Mouse (Mus musculus) stomach, postnatal 0 days (tissue): ENCODE measurements around the gene Tmem87a. TPM values are rescaled to one million over a fixed set of nuclear protein-coding genes. Genes with fewer than 3 reads are reported as not detected.

Experiments
- ATAC-seq: fragments of 200-750 bp; cut with Nextera tagmentation; 2 replicates; pipeline ENCODE4 v1.8.0; 2017; ENCODE audit not compliant: low FRiP score, low TSS enrichment
- DNase-seq: peaks from one replicate; pipeline ENCODE4 v3.0.0-alpha.2; 2016; ENCODE audit warnings: low spot score
- H3K27ac ChIP-seq: fragments of 300-500 bp; sonication (generic); replicated peaks from 2 replicates; pipeline ENCODE4 v1.5.1; 2014; ENCODE audit warnings: mild to moderate bottlenecking, control low read depth
- H3K27me3 ChIP-seq: fragments of 300-500 bp; sonication (generic); 2 replicates; pipeline ENCODE4 v1.6.1; 2014; ENCODE audit warnings: low read length; ENCODE audit not compliant: control insufficient read depth, insufficient read depth
- H3K36me3 ChIP-seq: fragments of 300-500 bp; sonication (generic); 2 replicates; pipeline ENCODE4 v1.6.1; 2014; ENCODE audit warnings: low read length, mixed read lengths; ENCODE audit not compliant: control insufficient read depth, insufficient read depth
- H3K4me1 ChIP-seq: fragments of 300-500 bp; sonication (generic); replicated peaks from 2 replicates; pipeline ENCODE4 v1.6.1; 2014; ENCODE audit warnings: antibody characterized with exemption; ENCODE audit not compliant: control insufficient read depth, insufficient read depth
- H3K4me2 ChIP-seq: fragments of 300-500 bp; sonication (generic); replicated peaks from 2 replicates; pipeline ENCODE4 v1.6.1; 2014; ENCODE audit warnings: low read depth, mild to moderate bottlenecking, control low read depth, moderate library complexity
- H3K4me3 ChIP-seq: fragments of 300-500 bp; sonication (generic); 2 replicates; pipeline ENCODE4 v1.5.1; 2014; ENCODE audit warnings: low read depth, low read length, control low read depth
- H3K9ac ChIP-seq: fragments of 300-500 bp; sonication (generic); 2 replicates; pipeline ENCODE4 v1.6.1; 2014; ENCODE audit warnings: mild to moderate bottlenecking, low read length, control low read depth, mixed read lengths
- H3K9me3 ChIP-seq: fragments of 300-500 bp; sonication (generic); 2 replicates; pipeline ENCODE4 v1.6.1; 2016; ENCODE audit warnings: low read length; ENCODE audit not compliant: control insufficient read depth
- CTCF ChIP-seq: IDR thresholded peaks from 2 replicates; pipeline ENCODE4 v1.5.1; 2016; ENCODE audit warnings: antibody characterized with exemption, low read depth, mild to moderate bottlenecking, moderate library complexity
- EP300 ChIP-seq: optimal IDR thresholded peaks from 2 replicates; pipeline ENCODE3; 2016; ENCODE audit warnings: antibody characterized with exemption
- WGBS: fragments of 180-500 bp; shearing (Covaris S2); extraction: QIAGEN DNeasy Blood & Tissue Kit; methylation state at CpG from one replicate; pipeline ENCODE4 v1.1.7; 2014; 5-methylcytosine and 5-hydroxymethylcytosine counted together
- polyA plus RNA-seq: library from polyadenylated mRNA; unstranded; fragments of >200 nt; fragmentation: Nextera tagmentation; extraction: Ambion mirVana; gene quantifications from 2 replicates; pipeline ENCODE4 v1.2.1, GENCODE M21; 2015

The Tmem87a gene
- 13.3 and 16.4 TPM in 2 replicates for polyA plus RNA-seq

DNA sequence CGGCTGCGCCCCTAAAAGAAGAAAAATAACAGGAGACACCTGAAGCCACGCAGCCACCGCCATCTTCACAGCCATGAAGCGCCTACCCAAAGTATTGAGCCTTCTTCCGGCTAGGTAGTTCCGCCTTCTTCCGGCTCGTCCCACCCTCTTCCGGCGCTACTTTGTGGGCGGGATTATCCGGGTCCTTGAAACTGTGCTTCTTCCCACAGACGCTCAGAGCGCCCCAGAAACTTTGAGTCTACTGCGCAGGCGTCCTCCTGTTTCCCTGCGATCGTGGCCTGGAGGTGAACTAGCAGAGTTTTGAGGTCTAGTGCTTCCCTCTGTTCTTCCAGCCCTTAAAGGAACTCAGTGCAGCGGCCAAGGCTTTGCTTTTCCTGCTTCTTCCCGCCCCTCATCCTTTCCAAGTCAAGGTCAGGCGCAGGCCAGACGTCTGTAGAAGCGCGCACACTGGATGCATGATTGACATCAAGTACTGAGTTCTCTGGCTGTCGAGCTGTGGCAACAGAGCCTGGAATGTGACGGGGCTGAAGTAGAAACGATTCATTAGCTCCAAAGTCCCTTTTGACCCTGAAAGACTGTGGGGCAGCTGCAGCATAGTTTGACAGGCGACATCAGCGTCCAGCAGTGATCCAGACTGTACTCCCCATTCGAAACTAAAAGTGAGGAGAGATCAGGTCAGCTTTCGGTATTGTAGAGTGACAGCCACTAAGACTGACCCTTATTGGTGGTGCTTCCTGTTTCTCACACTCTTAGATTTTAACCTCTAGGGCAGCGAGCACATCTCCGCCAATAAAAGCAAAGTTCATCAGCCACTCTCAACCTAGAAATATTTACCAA lies at the start of gene Tmem87a:
Gene Tmem87a (minus strand): TSS at position 128 of the 837 bp plus-strand sequence.
- TF ChIP-seq EP300 (no peak), CTCF (no peak)
- Histone ChIP-seq H3K4me2 (peak within 1 kb of the TSS; percentile 60), H3K4me3 (peak within 1 kb of the TSS; percentile 80), H3K36me3 (no peaks in the 10 kb centered on the region), H3K27me3 (no peaks in the 10 kb centered on the region), H3K4me1 (no peaks in the 10 kb centered on the region; the same call in 1 of the 2 replicates), H3K9me3 (no peaks in the 10 kb centered on the region), H3K9ac (peak within 1 kb of the TSS; percentile 79), H3K27ac (peak within 1 kb of the TSS; percentile 95)
- under 1% methylated on average over 34 of the region's 34 CpGs for WGBS
- ATAC-seq (peak; percentile 99), DNase-seq (peak; percentile 97)

- no peak overlapping the region for H3K9ac ChIP-seq
- WGBS = 52% methylated on average over 4 of the region's 4 CpGs
- H3K9me3 ChIP-seq = no peaks in the 10 kb centered on the region
- no peaks in the 10 kb centered on the region for H3K36me3 ChIP-seq
- H3K4me3 ChIP-seq = no peak overlapping the region
- TF ChIP-seq CTCF = no peak
- no peak for TF ChIP-seq EP300
- H3K27ac ChIP-seq = no peak overlapping the region
- DNase-seq = no peak
- peak; percentile 45; the same call in 1 of the 2 replicates for ATAC-seq
- H3K4me1 ChIP-seq = no peaks in the 10 kb centered on the region
- H3K4me2 ChIP-seq = no peak overlapping the region
- no peaks in the 10 kb centered on the region for H3K27me3 ChIP-seq
Measured at GRCm38 (mm10) chr2:120452600-120452999, 48.7 kb upstream of the Tmem87a start.

DNA sequence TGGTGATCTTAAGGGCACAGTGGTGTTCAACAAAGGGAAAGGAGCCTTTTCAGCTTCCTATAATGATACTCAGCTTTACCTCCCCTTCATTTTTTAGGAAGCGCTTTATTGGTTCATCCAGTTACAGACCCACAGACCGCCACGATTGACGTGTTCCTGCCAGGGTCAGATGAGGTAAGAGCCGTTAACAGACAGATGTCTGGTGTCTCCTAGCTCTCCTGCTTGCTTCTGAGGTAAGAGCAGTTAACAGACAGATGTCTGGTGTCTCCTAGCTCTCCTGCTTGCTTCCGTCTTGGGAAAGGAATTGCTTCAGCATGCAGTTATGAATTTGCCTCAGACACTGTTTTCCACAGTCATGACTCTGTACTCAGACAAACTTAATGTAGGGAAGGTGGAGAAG lies 46.8 kb upstream of the Tmem87a start:
- Histone ChIP-seq H3K27me3 (no peaks in the 10 kb centered on the region), H3K4me1 (no peaks in the 10 kb centered on the region), H3K4me3 (no peak overlapping the region), H3K27ac (no peak overlapping the region), H3K36me3 (no peaks in the 10 kb centered on the region), H3K9ac (no peak overlapping the region), H3K9me3 (no peaks in the 10 kb centered on the region), H3K4me2 (no peak overlapping the region)
- DNase-seq = no peak
- ATAC-seq = no peak
- WGBS = 74% methylated on average over 6 of the region's 6 CpGs
- TF ChIP-seq CTCF (no peak), EP300 (no peak)

DNA sequence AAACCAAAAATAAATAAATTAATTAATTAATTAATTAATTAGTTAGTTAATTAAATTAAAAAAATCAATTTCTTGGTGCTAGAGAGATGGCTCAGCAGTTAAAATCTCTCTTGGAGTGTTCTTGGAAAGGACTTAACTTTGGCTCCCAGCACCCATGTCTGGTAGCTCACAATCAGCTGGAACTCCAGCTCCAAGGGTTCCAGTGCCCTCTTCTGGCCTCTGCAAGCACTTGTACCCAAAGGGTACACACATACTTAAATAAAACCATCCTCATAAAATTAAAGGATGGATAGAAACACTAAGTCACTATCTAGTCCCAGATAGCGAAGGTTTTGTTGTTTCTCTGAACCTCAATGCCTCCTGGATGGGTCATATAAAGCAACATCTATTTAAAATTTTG lies 43.4 kb upstream of the Tmem87a start:
- no peak overlapping the region for H3K4me3 ChIP-seq
- H3K9ac ChIP-seq = no peak overlapping the region
- TF ChIP-seq EP300 (no peak), CTCF (no peak; the same call in 1 of the 2 replicates)
- ATAC-seq (no peak), DNase-seq (no peak)
- H3K27me3 ChIP-seq = no peaks in the 10 kb centered on the region
- H3K4me2 ChIP-seq = no peak overlapping the region
- H3K9me3 ChIP-seq = no peaks in the 10 kb centered on the region
- no peaks in the 10 kb centered on the region for H3K36me3 ChIP-seq
- 94% methylated on average over 1 of the region's 1 CpGs for WGBS
- no peaks in the 10 kb centered on the region for H3K4me1 ChIP-seq
- no peak overlapping the region for H3K27ac ChIP-seq

- Histone ChIP-seq H3K4me2 (no peak overlapping the region), H3K9me3 (no peaks in the 10 kb centered on the region), H3K9ac (no peak overlapping the region), H3K27me3 (no peaks in the 10 kb centered on the region), H3K4me1 (no peaks in the 10 kb centered on the region), H3K27ac (no peak overlapping the region), H3K36me3 (no peaks in the 10 kb centered on the region), H3K4me3 (no peak overlapping the region)
- peak; percentile 37 for DNase-seq
- no peak for TF ChIP-seq EP300
- no peak for TF ChIP-seq CTCF
- peak; percentile 76; the same call in 1 of the 2 replicates for ATAC-seq
- 61% methylated on average over 10 of the region's 10 CpGs for WGBS
Measured at GRCm38 (mm10) chr2:120446373-120446772, 42.5 kb upstream of the Tmem87a start.

DNA sequence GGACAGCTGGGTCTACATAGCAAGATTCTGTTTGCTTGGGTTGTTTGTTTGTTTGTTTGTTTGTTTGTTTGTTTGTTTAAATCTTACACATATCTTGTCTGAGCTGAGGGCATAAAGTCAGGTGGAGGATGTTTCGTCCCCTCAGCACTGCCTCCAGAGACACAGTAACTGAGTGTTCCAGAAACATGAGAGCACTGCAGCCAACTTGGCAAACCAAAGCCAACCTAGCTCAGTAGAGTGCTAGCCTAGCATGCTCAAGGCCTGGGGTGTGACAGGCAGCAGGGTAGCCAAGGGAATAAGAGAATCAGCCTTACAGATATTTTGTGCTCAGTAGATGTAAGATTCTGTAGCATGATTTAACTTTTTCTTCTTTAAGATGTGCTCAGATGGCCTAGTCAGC lies 40.6 kb upstream of the Tmem87a start:
- Histone ChIP-seq H3K9ac (no peak overlapping the region), H3K9me3 (no peaks in the 10 kb centered on the region), H3K4me1 (no peaks in the 10 kb centered on the region), H3K4me3 (no peak overlapping the region), H3K4me2 (no peak overlapping the region), H3K36me3 (no peaks in the 10 kb centered on the region), H3K27ac (no peak overlapping the region), H3K27me3 (no peaks in the 10 kb centered on the region)
- DNase-seq (no peak), ATAC-seq (no peak)
- WGBS = 82% methylated on average over 1 of the region's 1 CpGs
- TF ChIP-seq EP300 (no peak), CTCF (no peak)
